Mouse (Mus musculus): ENCODE results near the gene 4931429L15Rik.

DNA sequence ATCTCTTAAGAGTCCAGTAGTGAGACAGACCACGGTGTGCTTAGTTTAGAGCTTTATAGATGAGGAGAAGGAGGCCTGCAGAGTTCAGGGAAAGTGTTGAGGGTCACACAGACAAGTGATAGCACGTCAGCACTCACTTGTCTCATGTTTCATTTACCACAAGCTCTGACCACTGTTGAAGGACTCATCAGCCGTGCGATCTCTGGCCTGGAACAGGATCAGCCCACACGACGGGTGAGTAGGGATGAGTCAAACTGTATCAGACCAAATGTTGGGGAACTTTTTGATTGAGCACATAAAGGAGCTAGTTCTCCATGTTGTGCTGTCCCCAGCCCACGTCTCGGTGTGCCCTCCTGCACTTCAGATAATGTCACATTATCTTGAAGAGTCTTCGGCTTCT is 45.3 kb downstream of the 4931429L15Rik start:
- TF ChIP-seq CTCF (IDR thresholded peaks at IDR 0.05; ENCODE audit: extremely low read depth, insufficient read length, insufficient replicate concordance, low read depth, low read length) (no peak), POLR2A (IDR thresholded peaks at IDR 0.05; ENCODE audit: low read depth, low read length) (no peak)
